Mouse (Mus musculus) intestine, embryonic 15.5 days (tissue): Measurements from ENCODE around the gene Abracl. TPM values are rescaled to one million over a fixed set of nuclear protein-coding genes. Genes with fewer than 3 reads are reported as not detected.

Experiments
- ATAC-seq: fragments of 200-750 bp; cut with Nextera tagmentation; 2 replicates; pipeline ENCODE4 v1.8.0; 2017; ENCODE audit warnings: moderate TSS enrichment, moderate library complexity
- H3K27ac ChIP-seq: fragments of 300-500 bp; sonication (generic); 2 replicates; pipeline ENCODE4 v1.5.1; 2015; ENCODE audit warnings: mild to moderate bottlenecking, inconsistent platforms
- H3K27me3 ChIP-seq: fragments of 300-500 bp; sonication (generic); replicated peaks from 2 replicates; pipeline ENCODE4 v1.6.1; 2015; ENCODE audit warnings: inconsistent platforms
- H3K36me3 ChIP-seq: fragments of 300-500 bp; sonication (generic); 2 replicates; pipeline ENCODE4 v1.6.1; 2015; ENCODE audit warnings: inconsistent platforms
- H3K4me1 ChIP-seq: fragments of 300-500 bp; sonication (generic); replicated peaks from 2 replicates; pipeline ENCODE4 v1.6.1; 2015; ENCODE audit warnings: inconsistent platforms
- H3K4me2 ChIP-seq: fragments of 300-500 bp; sonication (generic); replicated peaks from 2 replicates; pipeline ENCODE4 v1.6.1; 2015; ENCODE audit warnings: mild to moderate bottlenecking, inconsistent platforms
- H3K4me3 ChIP-seq: fragments of 300-500 bp; sonication (generic); replicated peaks from 2 replicates; pipeline ENCODE4 v1.5.1; 2015; ENCODE audit warnings: inconsistent platforms
- H3K9ac ChIP-seq: fragments of 300-500 bp; sonication (generic); 2 replicates; pipeline ENCODE4 v1.6.1; 2015; ENCODE audit warnings: inconsistent platforms
- H3K9me3 ChIP-seq: fragments of 300-500 bp; sonication (generic); 2 replicates; pipeline ENCODE4 v1.6.1; 2016; ENCODE audit warnings: inconsistent platforms
- WGBS: fragments of 180-500 bp; shearing (Covaris S2); methylation state at CpG from one replicate; pipeline ENCODE4 v1.1.7; 2015; 5-methylcytosine and 5-hydroxymethylcytosine counted together
- polyA plus RNA-seq: library from polyadenylated mRNA; unstranded; fragments of >200 nt; fragmentation: Nextera tagmentation; extraction: Ambion mirVana; gene quantifications from 2 replicates; pipeline ENCODE4 v1.2.1, GENCODE M21; 2015

Gene Abracl
- polyA plus RNA-seq, 1 experiment from 2014 or later: 194 TPM

DNA sequence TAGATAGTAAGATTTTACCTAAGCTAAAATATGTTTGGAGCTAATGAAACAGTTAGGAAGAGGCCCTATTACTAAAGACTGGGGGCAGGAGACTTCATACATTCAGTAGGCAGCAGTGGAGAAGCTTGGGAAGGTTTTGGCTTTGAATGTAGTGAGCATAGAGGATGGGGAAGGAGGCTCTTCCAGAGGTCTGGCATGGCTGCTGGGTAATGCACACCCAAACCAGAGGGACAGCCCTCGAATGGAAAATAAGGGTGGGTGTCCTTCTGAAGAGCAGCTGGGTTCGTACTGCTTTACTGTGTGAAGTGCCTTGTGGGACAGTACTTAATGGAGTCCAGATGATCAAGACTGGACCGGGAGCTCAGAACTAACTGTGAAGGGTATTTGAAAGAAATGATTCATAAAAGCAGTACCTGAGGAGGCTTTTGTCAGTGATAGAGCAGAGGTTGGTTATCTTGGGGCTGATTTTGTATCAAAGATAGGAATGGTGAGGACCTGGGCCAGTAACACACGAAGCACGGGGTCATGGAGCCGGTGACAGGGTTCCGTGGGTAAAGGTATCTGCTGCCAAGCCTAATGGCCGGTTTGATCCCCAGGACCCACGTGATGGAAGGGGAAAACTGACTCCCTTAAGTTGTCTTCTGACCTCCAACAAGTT is 35.7 kb upstream of the Abracl start:
- no peak overlapping the region for H3K27ac ChIP-seq
- H3K9ac ChIP-seq: no peak overlapping the region
- H3K27me3 ChIP-seq: no peaks in the 10 kb centered on the region
- ATAC-seq: no peak
- no peaks in the 10 kb centered on the region for H3K36me3 ChIP-seq
- no peaks in the 10 kb centered on the region for H3K9me3 ChIP-seq
- H3K4me1 ChIP-seq: peaks cover 13% of the 10 kb centered on the region; the same call in 1 of the 2 replicates
- H3K4me3 ChIP-seq: no peak overlapping the region
- 87% methylated on average over 9 of the region's 9 CpGs for WGBS
- H3K4me2 ChIP-seq: no peak overlapping the region

DNA sequence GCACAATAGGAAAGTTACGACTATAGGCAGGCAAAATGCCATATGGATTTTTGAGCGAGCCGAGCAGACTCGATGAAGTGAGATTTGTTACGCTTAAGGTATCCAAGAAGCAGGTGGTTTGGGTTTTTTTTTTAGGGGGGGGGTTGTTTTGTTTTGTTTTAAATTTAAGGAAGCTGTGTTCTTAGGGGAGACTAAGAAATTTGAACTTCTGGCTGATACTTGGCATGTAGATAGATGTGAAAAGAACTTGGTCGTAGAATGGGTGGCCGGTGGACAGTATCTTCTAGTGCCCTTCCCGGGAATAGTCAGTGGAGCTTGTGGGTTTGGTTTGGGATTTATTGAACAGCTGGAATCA is 33.3 kb upstream of the Abracl start:
- under 1% methylated on average over 8 of the region's 8 CpGs for WGBS

DNA sequence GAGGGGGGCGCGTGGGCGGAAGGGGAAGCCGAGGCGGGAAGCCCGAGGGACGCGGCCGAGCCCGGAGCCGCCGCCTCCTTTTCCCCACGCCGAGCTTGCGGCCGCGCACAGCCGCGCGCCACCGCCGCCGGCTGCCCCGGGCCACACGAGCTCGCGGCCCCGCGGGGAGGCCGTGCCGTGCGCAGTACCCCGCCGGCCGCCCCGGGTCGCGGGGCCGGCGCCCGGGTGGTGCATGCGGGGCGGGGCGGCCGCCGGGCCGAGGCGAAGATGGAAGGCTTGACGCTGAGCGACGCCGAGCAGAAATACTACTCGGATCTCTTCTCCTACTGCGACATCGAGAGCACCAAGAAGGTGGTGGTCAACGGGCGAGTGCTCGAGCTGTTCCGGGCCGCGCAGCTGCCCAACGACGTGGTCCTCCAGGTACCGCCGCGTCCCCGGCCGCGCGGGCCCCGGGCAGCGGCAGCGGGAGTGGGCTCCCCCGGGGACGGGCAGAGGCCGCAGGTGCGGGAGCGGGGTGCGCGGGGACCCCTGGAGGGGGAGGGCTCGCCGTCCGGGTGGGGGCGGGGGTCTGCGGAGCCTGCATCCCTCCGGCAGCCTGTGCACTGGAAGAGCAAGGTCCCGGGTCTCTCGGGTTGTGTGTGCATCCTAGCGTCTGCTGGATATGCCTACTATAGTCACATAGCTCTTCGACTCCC is 32.8 kb upstream of the Abracl start, which contains the start of gene Reps1:
Gene Reps1 (plus strand): TSS at position 166 of the 695 bp plus-strand sequence.
- under 1% methylated on average over 83 of the region's 90 CpGs for WGBS

More for the DNA sequence above, 33.3 kb upstream of the Abracl start:
- Histone ChIP-seq H3K9me3 (no peaks in the 10 kb centered on the region), H3K27me3 (no peaks in the 10 kb centered on the region), H3K27ac (no peak overlapping the region; the same call in 1 of the 2 replicates), H3K4me2 (peak overlapping the region; percentile 85), H3K36me3 (no peaks in the 10 kb centered on the region), H3K4me3 (peak overlapping the region; percentile 97), H3K4me1 (peaks cover 13% of the 10 kb centered on the region; the same call in 1 of the 2 replicates), H3K9ac (peak overlapping the region; percentile 96)
- ATAC-seq: no peak

DNA sequence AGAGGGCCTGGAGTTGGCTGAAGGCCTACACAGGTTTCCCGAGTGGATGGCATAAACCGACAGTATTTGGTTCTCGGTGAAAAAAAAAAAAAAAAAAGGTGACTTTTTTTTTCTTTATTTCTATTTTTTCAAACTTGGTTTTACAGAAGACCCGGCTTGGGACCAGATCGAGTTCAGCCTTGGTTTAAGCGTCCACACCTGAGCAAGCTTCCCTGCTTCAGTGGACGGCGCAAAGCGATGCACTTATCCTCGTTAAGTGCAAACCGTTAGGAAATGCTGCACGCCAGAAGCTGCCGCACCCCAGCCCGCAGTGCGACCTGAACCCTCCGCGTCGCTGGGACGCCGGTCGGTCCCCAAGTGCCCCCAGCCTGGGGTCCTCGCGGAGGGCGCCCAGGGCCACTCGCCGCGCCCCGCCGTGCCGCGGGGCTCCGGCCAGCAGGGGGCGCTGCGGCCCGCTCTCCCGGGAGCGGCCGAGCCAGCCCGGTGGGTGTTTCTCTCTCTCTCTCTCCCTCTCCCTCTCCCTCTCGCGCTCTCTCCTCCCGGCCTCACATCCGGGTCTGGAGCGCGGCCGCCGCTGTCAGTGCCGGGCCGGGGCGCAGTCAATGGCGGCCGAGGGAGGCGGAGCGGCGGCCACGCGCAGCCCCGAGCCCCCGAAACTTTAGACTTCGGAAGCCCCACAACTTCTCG is 32.1 kb upstream of the Abracl start:
- Histone ChIP-seq H3K9ac (peak overlapping the region; percentile 96), H3K27me3 (no peaks in the 10 kb centered on the region), H3K4me1 (peaks cover 13% of the 10 kb centered on the region; the same call in 1 of the 2 replicates), H3K4me3 (peak overlapping the region; percentile 97), H3K27ac (peak overlapping the region; percentile 92), H3K36me3 (no peaks in the 10 kb centered on the region), H3K4me2 (peak overlapping the region; percentile 85), H3K9me3 (no peaks in the 10 kb centered on the region)
- 4% methylated on average over 44 of the region's 61 CpGs for WGBS
- peak; percentile 99 for ATAC-seq

More for the DNA sequence above, 32.8 kb upstream of the Abracl start, which contains the start of gene Reps1:
- peak within 1 kb of the TSS; percentile 97 for H3K4me3 ChIP-seq
- H3K27me3 ChIP-seq: no peaks in the 10 kb centered on the region
- peaks cover 13% of the 10 kb centered on the region; the same call in 1 of the 2 replicates for H3K4me1 ChIP-seq
- H3K27ac ChIP-seq: peak within 1 kb of the TSS; percentile 92
- peak; percentile 84 for ATAC-seq
- peak within 1 kb of the TSS; percentile 96 for H3K9ac ChIP-seq
- no peaks in the 10 kb centered on the region for H3K9me3 ChIP-seq
- peak within 1 kb of the TSS; percentile 85 for H3K4me2 ChIP-seq
- no peaks in the 10 kb centered on the region for H3K36me3 ChIP-seq

DNA sequence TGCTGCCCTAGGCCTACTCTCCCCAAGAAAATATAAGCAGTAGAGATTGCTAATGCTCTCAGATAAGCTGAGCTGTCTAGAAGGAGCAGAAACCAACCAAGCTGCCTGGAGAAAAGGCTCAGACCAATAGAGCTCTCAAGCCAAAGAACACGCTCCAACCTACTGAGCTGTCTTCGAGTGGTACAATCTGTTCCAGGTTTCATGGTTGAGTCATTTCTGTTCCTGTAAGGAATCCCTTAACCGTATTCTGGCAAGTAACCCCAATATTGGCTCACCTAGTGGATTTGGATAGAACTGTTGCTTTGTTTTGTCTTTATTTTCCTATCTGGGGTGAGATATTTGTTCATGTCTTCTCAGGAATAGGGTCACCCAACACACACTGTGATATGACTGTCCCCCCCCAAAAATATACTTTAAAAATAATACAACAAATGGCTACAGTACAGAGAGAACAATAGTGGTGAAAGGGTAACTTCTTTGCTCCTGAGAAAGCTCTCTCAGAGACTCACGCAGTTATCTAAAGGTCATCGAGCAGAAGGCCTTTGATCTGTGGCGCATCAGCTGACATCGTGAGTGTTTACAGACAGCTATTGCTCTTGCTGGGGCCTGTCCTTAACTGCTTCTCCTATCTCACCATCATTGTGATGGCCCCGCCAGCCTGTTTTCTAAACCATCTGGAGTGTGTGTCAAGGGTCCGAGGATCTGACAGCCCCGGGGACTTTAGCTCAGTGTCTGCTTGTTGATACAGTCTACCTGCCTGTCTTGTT is 24.5 kb upstream of the Abracl start:
- H3K36me3 ChIP-seq: no peaks in the 10 kb centered on the region
- no peak overlapping the region for H3K4me3 ChIP-seq
- H3K27ac ChIP-seq: no peak overlapping the region
- ATAC-seq: peak; percentile 39
- H3K9ac ChIP-seq: no peak overlapping the region
- no peaks in the 10 kb centered on the region for H3K9me3 ChIP-seq
- no peaks in the 10 kb centered on the region for H3K27me3 ChIP-seq
- WGBS: 48% methylated on average over 10 of the region's 10 CpGs
- no peak overlapping the region for H3K4me2 ChIP-seq
- 0 out of 2 replicates have a peak, but pooled peaks cover 2% of the 10 kb centered on the region for H3K4me1 ChIP-seq

DNA sequence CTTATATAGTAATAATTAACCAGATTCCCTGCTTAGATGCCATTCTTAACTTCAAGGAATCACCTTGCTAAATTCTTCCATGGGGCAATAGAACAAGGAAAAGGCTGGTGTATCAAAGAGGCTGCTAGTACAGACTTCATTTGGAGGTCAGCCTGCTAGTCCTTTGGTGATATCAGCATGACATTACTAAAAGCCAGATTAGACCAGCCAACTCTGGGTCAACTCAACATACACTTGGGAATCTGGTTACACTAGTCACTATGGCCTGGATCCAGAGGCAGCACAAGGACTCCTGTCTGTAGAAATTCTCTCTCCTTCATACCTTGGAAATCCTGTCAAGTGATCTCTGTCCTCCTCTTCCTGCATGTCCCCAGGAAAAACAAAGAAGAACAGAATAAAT is 23.3 kb upstream of the Abracl start:
- Histone ChIP-seq H3K9me3 (no peaks in the 10 kb centered on the region), H3K27me3 (no peaks in the 10 kb centered on the region), H3K27ac (no peak overlapping the region), H3K36me3 (no peaks in the 10 kb centered on the region), H3K9ac (no peak overlapping the region), H3K4me1 (0 out of 2 replicates have a peak, but pooled peaks cover 2% of the 10 kb centered on the region), H3K4me3 (no peak overlapping the region), H3K4me2 (no peak overlapping the region)
- no peak for ATAC-seq

DNA sequence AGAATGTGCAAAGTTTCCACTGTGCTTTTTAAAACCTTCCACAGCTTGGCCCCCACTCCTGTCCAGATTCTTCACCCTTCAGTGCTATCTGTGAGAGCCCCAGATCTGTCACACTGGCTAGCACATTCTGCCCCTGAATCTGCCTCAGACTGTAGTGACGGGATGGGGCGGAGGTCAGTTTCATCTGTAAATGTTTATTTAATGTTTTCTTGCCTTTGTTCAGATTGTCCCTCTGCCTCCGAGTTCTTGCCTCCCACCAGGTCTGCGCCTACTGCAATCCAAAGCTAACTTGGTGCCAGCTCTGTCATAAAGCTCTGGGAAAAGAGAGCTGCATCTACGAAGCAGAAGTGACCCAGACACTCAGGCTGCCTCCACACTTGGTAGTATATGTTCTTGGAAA is 13.8 kb upstream of the Abracl start:
- no peaks in the 10 kb centered on the region for H3K4me1 ChIP-seq
- WGBS: 44% methylated on average over 5 of the region's 5 CpGs
- no peaks in the 10 kb centered on the region for H3K36me3 ChIP-seq
- no peak overlapping the region for H3K27ac ChIP-seq
- H3K9ac ChIP-seq: no peak overlapping the region
- no peak overlapping the region for H3K4me2 ChIP-seq
- H3K27me3 ChIP-seq: no peaks in the 10 kb centered on the region
- no peak for ATAC-seq
- H3K9me3 ChIP-seq: no peaks in the 10 kb centered on the region
- H3K4me3 ChIP-seq: no peak overlapping the region

DNA sequence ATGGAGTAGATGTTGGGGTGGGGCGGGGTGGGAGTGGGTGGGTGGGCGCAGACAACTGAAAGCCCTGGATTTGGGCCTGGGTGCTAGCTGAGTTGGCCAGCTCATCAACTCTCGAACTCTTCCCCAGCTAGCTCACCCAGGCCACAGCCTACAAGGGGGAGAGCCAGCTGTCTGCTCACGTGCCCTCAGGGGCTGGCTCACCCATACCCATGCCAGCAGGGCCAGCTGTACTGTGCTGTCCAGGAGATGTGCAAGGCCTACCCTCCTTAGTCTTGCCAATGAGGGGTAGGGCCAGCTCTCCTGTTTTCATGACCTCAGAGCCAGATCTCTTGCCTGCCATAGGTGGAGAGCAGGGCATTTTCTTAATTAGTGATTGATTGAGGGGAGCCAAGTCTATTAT is 11.3 kb upstream of the Abracl start:
- Histone ChIP-seq H3K4me2 (no peak overlapping the region), H3K9ac (no peak overlapping the region), H3K4me3 (no peak overlapping the region), H3K9me3 (no peaks in the 10 kb centered on the region), H3K27ac (no peak overlapping the region), H3K36me3 (no peaks in the 10 kb centered on the region), H3K27me3 (no peaks in the 10 kb centered on the region), H3K4me1 (no peaks in the 10 kb centered on the region)
- ATAC-seq: no peak
- 86% methylated on average over 4 of the region's 4 CpGs for WGBS

DNA sequence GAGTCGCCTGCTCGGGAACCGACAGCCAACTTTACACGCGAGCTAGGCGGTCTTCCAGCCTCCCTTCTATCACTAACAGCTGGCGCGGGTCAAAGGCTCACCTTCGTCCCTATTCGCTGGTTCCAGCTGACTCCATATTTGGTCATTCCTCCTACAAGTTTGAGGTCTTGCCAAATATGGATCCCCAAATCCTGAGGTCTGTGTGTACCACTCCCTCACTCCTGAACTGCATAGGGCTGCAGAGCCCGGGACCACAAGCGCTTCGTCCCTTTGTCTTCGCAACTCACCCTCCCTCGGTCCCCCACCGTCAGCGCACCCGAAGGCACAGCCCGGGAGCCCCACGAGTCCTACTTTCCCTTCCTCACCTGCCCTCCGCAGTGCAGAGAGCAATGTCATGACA is 776 bp downstream of the Abracl start:
- Histone ChIP-seq H3K4me3 (peak overlapping the region; percentile 74), H3K4me2 (peak overlapping the region; percentile 56), H3K27me3 (no peaks in the 10 kb centered on the region), H3K9me3 (no peaks in the 10 kb centered on the region), H3K9ac (peak overlapping the region; percentile 86), H3K4me1 (no peaks in the 10 kb centered on the region), H3K36me3 (no peaks in the 10 kb centered on the region), H3K27ac (peak overlapping the region; percentile 98)
- ATAC-seq: peak; percentile 83
- under 1% methylated on average over 21 of the region's 21 CpGs for WGBS

DNA sequence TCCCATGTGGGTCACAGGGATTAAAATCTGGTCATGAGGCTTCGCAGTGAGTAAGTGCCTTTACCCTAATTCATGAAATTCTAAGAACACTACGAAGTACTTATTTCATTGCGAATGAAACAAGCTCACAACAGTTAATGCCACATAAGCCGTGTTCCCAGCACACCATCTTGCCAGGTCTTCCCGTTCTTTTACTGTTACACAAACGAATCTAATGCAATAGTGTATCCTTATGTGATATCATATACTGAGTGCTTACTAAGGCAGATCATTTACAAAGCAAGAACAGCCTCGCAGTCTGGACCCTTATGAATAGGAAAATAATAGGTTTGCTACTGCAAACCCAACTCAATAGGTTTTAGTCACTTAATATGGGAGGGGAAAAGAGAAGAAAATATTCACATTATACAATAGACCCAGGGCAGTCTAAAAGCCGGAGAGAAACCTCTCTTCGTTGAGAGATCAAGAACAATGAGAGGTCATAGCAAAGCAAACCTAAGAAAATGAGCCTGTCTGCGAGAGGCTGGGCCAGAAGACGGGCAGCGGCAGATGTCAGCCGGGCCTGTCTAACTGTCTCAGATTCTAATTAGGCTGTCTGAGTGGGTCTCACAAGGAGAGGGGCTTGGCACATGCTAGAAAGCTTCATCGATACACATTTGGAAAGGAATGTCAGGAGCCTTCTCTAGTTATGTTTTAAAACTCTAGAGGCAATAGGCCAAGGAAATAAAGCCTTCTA is 1.3 kb downstream of the Abracl start:
- H3K27ac ChIP-seq: peak overlapping the region; percentile 98
- H3K4me1 ChIP-seq: no peaks in the 10 kb centered on the region
- H3K9me3 ChIP-seq: no peaks in the 10 kb centered on the region
- no peaks in the 10 kb centered on the region for H3K27me3 ChIP-seq
- peaks cover 3% of the 10 kb centered on the region; the same call in 1 of the 2 replicates for H3K36me3 ChIP-seq
- peak overlapping the region; percentile 74 for H3K4me3 ChIP-seq
- peak; percentile 5; the same call in 1 of the 2 replicates for ATAC-seq
- peak overlapping the region; percentile 56 for H3K4me2 ChIP-seq
- peak overlapping the region; percentile 86 for H3K9ac ChIP-seq
- WGBS: 35% methylated on average over 14 of the region's 14 CpGs

DNA sequence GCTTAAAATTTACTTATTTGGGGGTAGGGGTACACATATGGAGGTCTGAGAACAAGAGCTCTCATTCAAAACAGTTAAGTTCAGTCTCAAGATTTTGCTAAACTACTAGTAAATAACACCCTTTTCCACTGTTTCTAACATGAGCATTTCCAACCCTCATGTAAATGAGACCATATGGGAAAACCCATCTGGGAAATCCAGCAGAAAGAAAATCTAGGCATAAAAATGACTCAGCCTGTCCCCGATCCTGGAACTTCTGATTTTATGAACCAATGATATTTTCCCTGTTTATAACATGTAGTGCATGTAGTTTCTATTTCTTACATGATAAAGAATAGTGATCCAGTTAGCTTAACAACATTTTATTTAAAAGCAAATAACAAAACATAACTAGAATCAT is 2.2 kb downstream of the Abracl start:
- H3K36me3 ChIP-seq: peaks cover 3% of the 10 kb centered on the region; the same call in 1 of the 2 replicates
- no peak overlapping the region for H3K9ac ChIP-seq
- ATAC-seq: no peak
- H3K4me2 ChIP-seq: no peak overlapping the region
- H3K4me1 ChIP-seq: no peaks in the 10 kb centered on the region
- H3K27ac ChIP-seq: no peak overlapping the region
- no peaks in the 10 kb centered on the region for H3K9me3 ChIP-seq
- WGBS: 83% methylated on average over 1 of the region's 1 CpGs
- no peaks in the 10 kb centered on the region for H3K27me3 ChIP-seq
- H3K4me3 ChIP-seq: no peak overlapping the region
